Mouse (Mus musculus) MEL (cell line): ENCODE results near the gene Ccdc38. TPM values are rescaled to one million over a fixed set of nuclear protein-coding genes. Genes with fewer than 3 reads are reported as not detected.

Experiments used
- DNase-seq: peaks from one replicate; pipeline ENCODE4 v3.0.0; 2011; ENCODE audit warnings: low read depth, low spot score
- H3K27ac ChIP-seq: 2 replicates; pipeline ENCODE4 v1.5.1; 2012; ENCODE audit warnings: low read depth, mild to moderate bottlenecking, control low read depth, low read length, moderate library complexity; ENCODE audit not compliant: control insufficient read depth
- H3K27me3 ChIP-seq, 2 experiments: fragments of 150-350 bp in 1 of 2; sonication (generic) in 1 of 2; 2 replicates each; pipeline ENCODE4 v1.6.1; 2012; ENCODE audit warnings: low read length in 2 of 2, mild to moderate bottlenecking in 2 of 2, improper control_type of control experiment in 1 of 2, moderate library complexity in 1 of 2; ENCODE audit not compliant: insufficient read depth in 2 of 2, control insufficient read depth in 1 of 2
- H3K36me3 ChIP-seq, 2 experiments: 2 replicates each; pipeline ENCODE4 v1.6.1; 2012 to 2014; ENCODE audit warnings: low read length in 2 of 2, improper control_type of control experiment in 1 of 2, inconsistent platforms in 1 of 2, mild to moderate bottlenecking in 1 of 2; ENCODE audit not compliant: insufficient read depth in 2 of 2, control insufficient read depth in 1 of 2
- H3K4me1 ChIP-seq, 2 experiments: fragments of 150-350 bp in 1 of 2; sonication (generic) in 1 of 2; 2 replicates each; pipeline ENCODE4 v1.6.1; 2012; ENCODE audit warnings: low read length in 2 of 2, improper control_type of control experiment in 1 of 2, mild to moderate bottlenecking in 1 of 2; ENCODE audit not compliant: insufficient read depth in 2 of 2, control insufficient read depth in 1 of 2
- H3K4me3 ChIP-seq, 2 experiments: fragments of 150-350 bp in 1 of 2; sonication (generic) in 1 of 2; 2 replicates each; pipeline ENCODE4 v1.5.1; 2012; ENCODE audit warnings: low read depth in 2 of 2, low read length in 2 of 2, mild to moderate bottlenecking in 2 of 2, moderate library complexity in 2 of 2, control low read depth in 1 of 2, improper control_type of control experiment in 1 of 2; ENCODE audit not compliant: control insufficient read depth in 1 of 2, insufficient read depth in 1 of 2
- H3K79me2 ChIP-seq: 2 replicates; pipeline ENCODE4 v1.6.1; 2012; ENCODE audit warnings: mild to moderate bottlenecking, low read length, moderate library complexity; ENCODE audit not compliant: control insufficient read depth, poor library complexity, insufficient read depth
- H3K9ac ChIP-seq: 2 replicates; pipeline ENCODE4 v1.6.1; 2012; ENCODE audit warnings: low read depth, mild to moderate bottlenecking, control low read depth, low read length, moderate library complexity; ENCODE audit not compliant: control insufficient read depth, poor library complexity, severe bottlenecking
- H3K9me3 ChIP-seq: fragments of 150-350 bp; sonication (generic); replicated peaks from 2 replicates; pipeline ENCODE4 v1.6.1; 2012; ENCODE audit warnings: mild to moderate bottlenecking, low read length, improper control_type of control experiment, moderate library complexity; ENCODE audit not compliant: insufficient read depth
- BHLHE40 ChIP-seq: IDR thresholded peaks from 2 replicates; pipeline ENCODE4 v1.6.1; 2012; ENCODE audit warnings: low read depth, mild to moderate bottlenecking, inconsistent platforms, low read length, improper control_type of control experiment, borderline replicate concordance
- CHD2 ChIP-seq: IDR thresholded peaks from 2 replicates; pipeline ENCODE4 v1.6.1; 2011; ENCODE audit warnings: low read length, improper control_type of control experiment
- CTCF ChIP-seq, 3 experiments: IDR thresholded peaks in 2 of 3; conservative IDR thresholded peaks in 1 of 3; 2 replicates each; pipeline ENCODE4 v1.5.1; 2011 to 2012; ENCODE audit warnings: low read length in 3 of 3, low read depth in 2 of 3, mild to moderate bottlenecking in 2 of 3, improper control_type of control experiment in 1 of 3, inconsistent platforms in 1 of 3, mixed read lengths in 1 of 3, moderate library complexity in 1 of 3; ENCODE audit not compliant: control insufficient read depth in 1 of 3, insufficient read depth in 1 of 3, poor library complexity in 1 of 3, severe bottlenecking in 1 of 3
- E2F4 ChIP-seq: IDR thresholded peaks from 2 replicates; pipeline ENCODE4 v1.6.1; 2011; ENCODE audit warnings: low read depth, low read length, improper control_type of control experiment, borderline replicate concordance
- ETS1 ChIP-seq: IDR thresholded peaks from 2 replicates; pipeline ENCODE4 v1.6.1; 2012; ENCODE audit warnings: low read depth, mild to moderate bottlenecking, inconsistent platforms, low read length, improper control_type of control experiment, moderate library complexity
- GABPA ChIP-seq: IDR thresholded peaks from 2 replicates; pipeline ENCODE4 v1.6.1; 2012; ENCODE audit warnings: low read depth, mild to moderate bottlenecking, inconsistent platforms, low read length, improper control_type of control experiment, moderate library complexity
- GATA1 ChIP-seq: IDR thresholded peaks from 2 replicates; pipeline ENCODE4 v1.6.1; 2011; ENCODE audit warnings: low read depth, low read length, improper control_type of control experiment
- HCFC1 ChIP-seq: IDR thresholded peaks from 2 replicates; pipeline ENCODE4 v1.6.1; 2012; ENCODE audit warnings: low read depth, mild to moderate bottlenecking, inconsistent platforms, low read length, improper control_type of control experiment, moderate library complexity
- KAT2A ChIP-seq: conservative IDR thresholded peaks from 2 replicates; pipeline ENCODE4 v1.6.1; 2012; ENCODE audit warnings: low read depth, low read length, improper control_type of control experiment, inconsistent platforms
- MAX ChIP-seq: IDR thresholded peaks from 2 replicates; pipeline ENCODE4 v1.6.1; 2011; ENCODE audit warnings: low read length, improper control_type of control experiment
- MAZ ChIP-seq: IDR thresholded peaks from 2 replicates; pipeline ENCODE4 v1.6.1; 2012; ENCODE audit warnings: low read depth, mild to moderate bottlenecking, inconsistent platforms, low read length, improper control_type of control experiment
- MXI1 ChIP-seq: IDR thresholded peaks from 2 replicates; pipeline ENCODE4 v1.6.1; 2011; ENCODE audit warnings: mild to moderate bottlenecking, low read depth, low read length, improper control_type of control experiment
- MYB ChIP-seq: IDR thresholded peaks from 2 replicates; pipeline ENCODE4 v1.6.1; 2011; ENCODE audit warnings: mild to moderate bottlenecking, low read depth, low read length, improper control_type of control experiment
- MYC ChIP-seq: IDR thresholded peaks from 2 replicates; pipeline ENCODE4 v1.6.1; 2011; ENCODE audit warnings: low read depth, mild to moderate bottlenecking, low read length, improper control_type of control experiment, moderate library complexity
- NRF1 ChIP-seq: IDR thresholded peaks from 2 replicates; pipeline ENCODE4 v1.6.1; 2014; ENCODE audit warnings: low read depth, mild to moderate bottlenecking, inconsistent platforms, low read length, improper control_type of control experiment, moderate library complexity; ENCODE audit not compliant: poor library complexity, insufficient read depth, severe bottlenecking
- POLR2AphosphoS2 ChIP-seq: IDR thresholded peaks from 2 replicates; pipeline ENCODE4 v1.6.1; 2011; ENCODE audit warnings: low read length, improper control_type of control experiment
- POLR2AphosphoS5 ChIP-seq: IDR thresholded peaks from 2 replicates; pipeline ENCODE4 v1.6.1; 2012; ENCODE audit warnings: low read depth, borderline replicate concordance, mild to moderate bottlenecking, inconsistent platforms, low read length, moderate library complexity, mixed read lengths
- RCOR1 ChIP-seq: IDR thresholded peaks from 2 replicates; pipeline ENCODE4 v1.6.1; 2012; ENCODE audit warnings: low read depth, mild to moderate bottlenecking, inconsistent platforms, low read length, improper control_type of control experiment
- SIN3A ChIP-seq: IDR thresholded peaks from 2 replicates; pipeline ENCODE4 v1.6.1; 2012; ENCODE audit warnings: low read length, improper control_type of control experiment, inconsistent platforms
- SMC3 ChIP-seq: IDR thresholded peaks from 2 replicates; pipeline ENCODE4 v1.6.1; 2011; ENCODE audit warnings: low read depth, low read length, improper control_type of control experiment
- TBP ChIP-seq: IDR thresholded peaks from 2 replicates; pipeline ENCODE4 v1.8.0; 2011; ENCODE audit warnings: low read depth, low read length, improper control_type of control experiment
- TCF12 ChIP-seq: IDR thresholded peaks from 2 replicates; pipeline ENCODE4 v1.6.1; 2014; ENCODE audit warnings: low read depth, mild to moderate bottlenecking, inconsistent platforms, low read length, improper control_type of control experiment, moderate library complexity
- UBTF ChIP-seq: IDR thresholded peaks from 2 replicates; pipeline ENCODE4 v1.6.1; 2012; ENCODE audit warnings: low read depth, mild to moderate bottlenecking, inconsistent platforms, low read length, improper control_type of control experiment, moderate library complexity, borderline replicate concordance; ENCODE audit not compliant: insufficient read depth
- USF2 ChIP-seq, 2 experiments: IDR thresholded peaks; 2 replicates each; pipeline ENCODE4 v1.6.1; 2011 to 2012; ENCODE audit warnings: improper control_type of control experiment in 2 of 2, low read length in 2 of 2, borderline replicate concordance in 1 of 2, inconsistent platforms in 1 of 2, low read depth in 1 of 2, mild to moderate bottlenecking in 1 of 2; ENCODE audit not compliant: insufficient read depth in 1 of 2
- ZC3H11A ChIP-seq: IDR thresholded peaks from 2 replicates; pipeline ENCODE4 v1.6.1; 2012; ENCODE audit warnings: low read depth, mild to moderate bottlenecking, inconsistent platforms, low read length, improper control_type of control experiment
- ZKSCAN1 ChIP-seq: IDR thresholded peaks from 2 replicates; pipeline ENCODE4 v1.6.1; 2012; ENCODE audit warnings: low read depth, mild to moderate bottlenecking, inconsistent platforms, low read length, improper control_type of control experiment, moderate library complexity
- ZMIZ1 ChIP-seq: IDR thresholded peaks from 2 replicates; pipeline ENCODE4 v1.6.1; 2012; ENCODE audit warnings: low read depth, mild to moderate bottlenecking, inconsistent platforms, low read length, improper control_type of control experiment, moderate library complexity
- polyA plus RNA-seq, 2 experiments: library from polyadenylated mRNA; stranded (reverse) in 1 of 2; unstranded in 1 of 2; fragments of >175 nt in 1 of 2; fragments of >200 nt in 1 of 2; gene quantifications; 2 replicates each; pipeline versions ENCODE4 v1.2.1 to v1.2.4; 2012; ENCODE audit warnings: low replicate concordance in 2 of 2, low read depth in 1 of 2; ENCODE audit not compliant: insufficient read length in 2 of 2, insufficient read depth in 1 of 2, missing spikeins in 1 of 2
- total RNA-seq: library from RNA; depleted of rRNA; stranded (reverse); fragments of 300-350 nt; gene quantifications from 2 replicates; pipeline ENCODE4 v1.2.3, GENCODE M21; 2012

Gene Ccdc38
- total and polyA plus RNA-seq, 3 experiments: 0.22 TPM; not detected in 2

- no peak for TF ChIP-seq USF2 (IDR thresholded peaks at IDR 0.05; ENCODE audit: borderline replicate concordance in 1 of 2, insufficient read depth in 1 of 2, low read depth in 1 of 2, low read length in 2 of 2)
- no peak for TF ChIP-seq CTCF (IDR thresholded peaks at IDR 0.05 in 2 of 3, conservative IDR thresholded peaks at IDR 0.05 in 1 of 3; ENCODE audit: control insufficient read depth in 1 of 3, insufficient read depth in 1 of 3, low read depth in 2 of 3, low read length in 3 of 3, poor library complexity in 1 of 3, severe bottlenecking in 1 of 3)
- TF ChIP-seq MYB: no peak
- TF ChIP-seq POLR2AphosphoS2: no peak
- no peak for TF ChIP-seq BHLHE40
- no peak; the same call in 1 of the 2 replicates for TF ChIP-seq ZC3H11A
These were observed 1.2 kb downstream of the Ccdc38 start (continued) for GRCm38 (mm10) chr10:93541585-93541984.

DNA sequence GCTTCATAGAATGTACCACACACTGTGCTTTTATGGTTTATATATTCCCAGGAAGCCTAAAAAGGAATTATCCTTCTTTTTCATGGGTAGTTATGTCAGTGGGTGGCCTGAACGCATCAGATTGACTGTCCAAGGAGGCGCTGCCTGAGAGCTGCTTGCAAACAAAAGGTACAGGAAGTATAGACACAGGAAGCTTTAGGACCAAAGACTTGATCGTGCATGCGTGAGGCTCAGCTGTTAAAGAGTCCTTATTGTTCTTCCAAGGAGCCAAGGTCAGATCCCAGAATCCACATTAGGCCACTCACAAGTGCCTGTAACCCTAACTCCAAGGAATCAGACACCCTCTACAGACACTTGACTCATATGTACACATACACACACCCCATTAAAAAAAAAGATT is 1.9 kb downstream of the Ccdc38 start:
- Histone ChIP-seq H3K27me3 (peaks cover 5 to 7% of the 10 kb centered on the region in 2 experiments), H3K36me3 (peaks cover 0 to 4% of the 10 kb centered on the region in 2 experiments; a peak in 2 of 4 replicates), H3K9me3 (no peaks in the 10 kb centered on the region), H3K79me2 (no peaks in the 10 kb centered on the region), H3K9ac (no peak overlapping the region), H3K4me1 (peaks cover 0 to 6% of the 10 kb centered on the region in 2 experiments; a peak in 3 of 4 replicates), H3K4me3 (no peak overlapping the region), H3K27ac (no peak overlapping the region)
- DNase-seq: no peak
- TF ChIP-seq POLR2AphosphoS5 (no peak), CHD2 (no peak), GABPA (no peak), ETS1 (no peak), ZKSCAN1 (no peak), NRF1 (no peak), RCOR1 (no peak), ZC3H11A (no peak), E2F4 (no peak), MAX (no peak), TBP (no peak)

DNA sequence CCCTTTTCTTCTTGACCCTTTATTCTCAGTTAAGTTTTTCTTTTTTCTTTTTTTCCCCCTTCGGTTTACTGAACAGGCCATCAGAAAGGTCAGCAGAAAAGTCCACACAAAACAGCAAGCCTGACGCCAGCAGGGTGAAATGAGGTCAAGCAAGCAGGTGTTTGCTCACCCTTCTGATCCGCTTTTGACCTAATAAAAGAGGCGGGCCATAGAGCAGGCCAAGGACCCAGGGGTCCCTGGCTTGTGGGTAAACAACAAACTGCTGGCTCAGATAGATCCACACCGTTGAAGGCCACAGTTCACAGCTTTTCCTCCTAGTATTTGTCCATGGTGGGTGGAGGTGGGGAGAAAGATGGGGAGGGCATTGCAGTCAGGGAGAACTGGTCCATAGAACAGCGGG is 2.7 kb downstream of the Ccdc38 start:
- Histone ChIP-seq H3K4me1 (peaks cover 0 to 6% of the 10 kb centered on the region in 2 experiments; a peak in 3 of 4 replicates), H3K9ac (no peak overlapping the region)

More for the DNA sequence above, 2.7 kb downstream of the Ccdc38 start:
- DNase-seq: no peak
- Histone ChIP-seq H3K4me3 (no peak overlapping the region), H3K36me3 (peaks cover 0 to 4% of the 10 kb centered on the region in 2 experiments; a peak in 2 of 4 replicates), H3K27ac (no peak overlapping the region), H3K9me3 (no peaks in the 10 kb centered on the region), H3K27me3 (peaks cover 2 to 4% of the 10 kb centered on the region in 2 experiments; a peak in 3 of 4 replicates), H3K79me2 (no peaks in the 10 kb centered on the region)
- TF ChIP-seq BHLHE40: no peak
- TF ChIP-seq ZC3H11A: no peak
- TF ChIP-seq SMC3: no peak
- TF ChIP-seq GATA1: no peak
- TF ChIP-seq CHD2: no peak
- no peak for TF ChIP-seq ZMIZ1
- TF ChIP-seq MAX: no peak
- no peak for TF ChIP-seq TBP
- TF ChIP-seq TCF12: no peak
- no peak for TF ChIP-seq GABPA
- no peak for TF ChIP-seq E2F4
- no peak for TF ChIP-seq MAZ
- no peak for TF ChIP-seq KAT2A
- TF ChIP-seq MXI1: no peak
- TF ChIP-seq MYC: no peak
- no peak for TF ChIP-seq HCFC1
- no peak for TF ChIP-seq SIN3A
- no peak for TF ChIP-seq UBTF
